Mouse (Mus musculus): ENCODE data around the gene Med18.

- TF ChIP-seq GATA1 (IDR thresholded peaks at IDR 0.05; ENCODE audit: low read length): no peak
- no peak for TF ChIP-seq TAL1 (IDR thresholded peaks at IDR 0.05; ENCODE audit: low read length)
These were observed 9.5 kb downstream of the Med18 start for GRCm38 (mm10) chr4:132454216-132454615.
